Mouse (Mus musculus): ENCODE results near the gene Engase. TPM values are rescaled to one million over a fixed set of nuclear protein-coding genes. Genes with fewer than 3 reads are reported as not detected.

Gene Engase
- polyA plus RNA-seq, 1 experiment from 2014 or later: 13.1 TPM

DNA sequence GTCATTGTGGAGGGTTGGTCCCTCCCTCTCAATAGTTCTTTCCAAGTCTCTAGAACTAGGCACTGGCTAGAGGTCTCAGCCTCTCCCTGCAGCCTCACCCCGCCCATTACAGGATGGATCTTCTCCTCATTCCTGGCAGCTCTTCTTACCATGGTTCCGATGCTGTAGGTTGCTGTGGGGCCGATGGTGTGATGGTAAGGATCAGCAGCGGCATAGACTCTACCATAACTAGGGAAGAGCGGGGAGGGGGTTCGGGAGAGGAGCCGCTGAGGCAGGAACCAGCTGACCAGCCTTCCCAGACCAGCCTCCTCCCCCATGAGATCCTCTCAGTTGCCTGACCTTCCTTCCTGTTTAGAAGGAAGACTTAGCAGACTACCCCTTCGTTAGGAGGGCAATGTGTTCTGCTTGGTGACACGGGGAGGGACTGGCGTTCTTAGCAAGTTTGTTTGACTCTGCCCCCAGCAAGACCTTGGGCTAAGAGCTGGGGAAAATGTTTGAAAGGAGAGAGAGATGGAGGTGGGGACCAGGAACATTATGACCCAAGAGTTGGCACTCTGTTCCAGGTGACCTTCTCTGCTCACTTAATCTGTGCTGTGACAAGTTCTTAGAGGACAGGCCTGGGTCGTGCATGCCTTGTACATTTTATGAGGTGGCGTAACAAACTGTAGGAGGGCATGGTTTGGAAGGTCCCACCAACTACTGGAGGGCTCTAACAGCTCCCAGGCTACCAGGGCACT is 17.5 kb downstream of the Engase start:
- H3K9me3 ChIP-seq: no peaks in the 10 kb centered on the region
- H3K4me1 ChIP-seq (replicated peaks): peaks cover 17% of the 10 kb centered on the region
- H3K4me2 ChIP-seq (replicated peaks): no peak overlapping the region
- ATAC-seq: no peak
- no peaks in the 10 kb centered on the region for H3K36me3 ChIP-seq
- H3K27ac ChIP-seq: no peak overlapping the region
- no peak overlapping the region for H3K4me3 ChIP-seq (replicated peaks)
- no peak overlapping the region for H3K9ac ChIP-seq
- H3K27me3 ChIP-seq (replicated peaks): no peaks in the 10 kb centered on the region
- WGBS: 69% methylated on average over 12 of the region's 12 CpGs

DNA sequence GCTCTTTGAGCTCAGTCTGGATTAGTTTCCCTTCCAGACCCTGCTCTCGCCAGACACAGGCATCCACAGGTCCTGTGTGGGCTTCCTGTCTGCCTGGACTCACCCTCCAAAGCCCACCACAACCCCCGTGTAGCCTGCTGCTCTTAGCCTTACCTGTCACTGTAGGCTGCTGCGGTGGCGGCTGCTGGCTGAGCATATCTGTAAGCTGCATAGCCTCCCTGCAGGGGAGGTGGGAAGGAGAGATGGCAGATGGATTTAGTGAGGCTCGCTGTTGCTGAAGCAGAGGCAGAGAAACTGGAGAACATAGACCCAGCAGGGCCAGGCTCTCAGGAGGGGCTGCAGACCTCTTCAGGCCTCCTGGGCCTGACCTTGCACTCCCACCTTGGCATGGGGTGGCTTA is 18.4 kb downstream of the Engase start:
- no peak for ATAC-seq
- Histone ChIP-seq H3K27me3 (replicated peaks) (no peaks in the 10 kb centered on the region), H3K4me1 (replicated peaks) (peaks cover 17% of the 10 kb centered on the region), H3K9me3 (no peaks in the 10 kb centered on the region), H3K4me3 (replicated peaks) (no peak overlapping the region), H3K9ac (no peak overlapping the region), H3K27ac (no peak overlapping the region), H3K36me3 (no peaks in the 10 kb centered on the region), H3K4me2 (replicated peaks) (no peak overlapping the region)
- 46% methylated on average over 5 of the region's 5 CpGs for WGBS

DNA sequence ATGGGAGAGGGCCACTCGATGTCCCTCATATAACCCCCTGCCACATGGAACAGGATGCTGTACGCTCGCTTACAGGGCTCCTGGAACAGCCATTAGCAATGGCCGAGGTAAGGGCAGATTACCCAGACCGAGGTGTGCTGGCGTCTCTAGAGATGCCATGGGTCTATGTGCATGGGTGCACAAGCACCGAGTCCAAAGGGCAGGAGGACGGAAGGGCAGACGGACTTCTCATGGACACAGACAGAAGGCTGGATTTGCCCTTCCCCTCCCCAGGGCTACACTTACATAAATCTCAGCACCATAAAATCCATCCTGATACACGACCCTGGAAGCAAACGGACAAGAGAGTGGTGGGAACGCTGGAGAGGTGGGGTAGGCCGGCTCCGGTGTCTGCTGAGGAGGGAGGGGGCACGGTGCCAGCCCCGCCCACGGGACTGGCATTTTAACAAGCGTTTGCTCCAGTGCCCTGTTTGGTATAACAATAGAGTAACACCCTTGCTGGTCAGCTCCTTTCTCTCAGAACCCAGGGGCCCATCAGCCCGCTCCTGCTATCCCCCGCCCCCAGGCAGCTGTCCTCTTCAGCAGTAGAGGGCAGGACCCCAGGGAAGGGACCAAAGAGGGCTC is 19.5 kb downstream of the Engase start:
- no peak overlapping the region for H3K4me3 ChIP-seq (replicated peaks)
- no peak overlapping the region for H3K27ac ChIP-seq
- no peaks in the 10 kb centered on the region for H3K36me3 ChIP-seq
- WGBS: 55% methylated on average over 20 of the region's 20 CpGs
- no peaks in the 10 kb centered on the region for H3K27me3 ChIP-seq (replicated peaks)
- H3K9me3 ChIP-seq: no peaks in the 10 kb centered on the region
- no peak overlapping the region for H3K4me2 ChIP-seq (replicated peaks)
- ATAC-seq: no peak
- no peak overlapping the region for H3K9ac ChIP-seq
- H3K4me1 ChIP-seq (replicated peaks): peaks cover 10% of the 10 kb centered on the region

DNA sequence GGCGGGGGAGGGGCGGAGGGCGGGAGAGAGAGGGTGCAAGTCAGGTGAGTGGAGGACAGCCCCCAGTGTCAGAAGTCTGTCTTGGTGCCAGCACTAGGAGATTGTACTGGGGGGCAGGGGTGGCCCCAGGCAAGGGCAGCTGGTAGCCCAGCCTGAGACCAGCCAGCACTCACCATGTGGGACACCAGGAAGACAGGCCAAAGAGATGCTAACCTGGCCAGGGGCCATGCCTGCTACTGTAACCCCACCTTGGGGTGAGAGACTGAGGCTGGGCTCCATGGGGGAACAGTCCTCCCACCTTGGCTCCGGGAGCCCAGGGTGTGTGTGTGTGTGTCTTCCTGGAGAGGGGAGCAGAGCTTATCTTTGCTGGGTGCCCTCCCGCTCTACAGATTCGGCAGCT is 26.4 kb downstream of the Engase start:
- 44% methylated on average over 6 of the region's 6 CpGs for WGBS
- peak; percentile 15; the same call in 1 of the 2 replicates for ATAC-seq
- no peak overlapping the region for H3K4me2 ChIP-seq (replicated peaks)

DNA sequence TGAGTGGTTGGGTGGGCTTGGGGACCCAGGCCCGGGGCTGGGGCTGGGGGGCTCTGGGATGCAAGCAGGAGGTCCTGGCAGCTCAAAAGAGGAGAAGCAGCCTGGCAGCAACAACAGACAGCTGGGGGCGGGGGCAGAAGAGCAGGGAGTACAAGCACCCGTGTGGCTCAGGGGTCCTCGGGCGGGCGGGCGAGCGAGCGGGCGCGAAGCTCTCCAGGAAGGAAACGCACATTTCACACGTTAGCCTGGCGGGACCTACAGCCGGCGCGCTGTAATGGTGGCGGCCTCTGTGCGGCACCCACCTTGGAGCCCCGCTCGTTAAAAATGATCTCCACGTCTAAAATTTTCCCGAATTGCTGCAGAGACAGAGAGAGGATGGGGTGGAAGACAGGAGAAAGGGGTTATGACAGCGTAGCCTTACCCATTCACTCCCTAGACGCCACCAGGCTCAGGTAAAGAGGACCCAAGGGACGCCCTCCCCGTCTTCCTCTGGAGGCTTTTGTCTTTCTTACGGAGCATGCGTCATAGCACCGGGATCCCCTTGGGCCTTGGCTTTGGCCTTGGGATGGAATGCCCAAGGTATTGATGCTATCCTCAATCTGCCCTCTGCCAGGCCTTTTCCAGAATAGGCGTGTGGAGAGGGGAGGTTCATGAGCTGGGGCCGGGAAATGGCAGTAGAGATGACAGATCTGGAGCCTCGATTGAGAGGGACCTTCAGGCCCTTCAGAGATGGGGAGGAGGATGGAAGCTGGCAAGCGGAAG is 27.0 kb downstream of the Engase start:
- H3K9ac ChIP-seq: no peak overlapping the region
- H3K27ac ChIP-seq: no peak overlapping the region
- no peaks in the 10 kb centered on the region for H3K36me3 ChIP-seq
- 0 out of 2 replicates have a peak, but pooled peaks cover 4% of the 10 kb centered on the region for H3K4me1 ChIP-seq (replicated peaks)
- 16% methylated on average over 34 of the region's 34 CpGs for WGBS
- H3K27me3 ChIP-seq (replicated peaks): peaks cover 21% of the 10 kb centered on the region
- no peaks in the 10 kb centered on the region for H3K9me3 ChIP-seq
- peak overlapping the region; percentile 23; the same call in 1 of the 2 replicates for H3K4me2 ChIP-seq (replicated peaks)
- H3K4me3 ChIP-seq (replicated peaks): no peak overlapping the region
- ATAC-seq: 0 out of 2 replicates have a peak, but pooled peaks have one; percentile 6

More for the DNA sequence above, 26.4 kb downstream of the Engase start:
- no peak overlapping the region for H3K27ac ChIP-seq
- H3K36me3 ChIP-seq: no peaks in the 10 kb centered on the region
- no peak overlapping the region for H3K9ac ChIP-seq
- H3K9me3 ChIP-seq: no peaks in the 10 kb centered on the region
- peaks cover 21% of the 10 kb centered on the region for H3K27me3 ChIP-seq (replicated peaks)
- H3K4me1 ChIP-seq (replicated peaks): 0 out of 2 replicates have a peak, but pooled peaks cover 3% of the 10 kb centered on the region
- no peak overlapping the region for H3K4me3 ChIP-seq (replicated peaks)

DNA sequence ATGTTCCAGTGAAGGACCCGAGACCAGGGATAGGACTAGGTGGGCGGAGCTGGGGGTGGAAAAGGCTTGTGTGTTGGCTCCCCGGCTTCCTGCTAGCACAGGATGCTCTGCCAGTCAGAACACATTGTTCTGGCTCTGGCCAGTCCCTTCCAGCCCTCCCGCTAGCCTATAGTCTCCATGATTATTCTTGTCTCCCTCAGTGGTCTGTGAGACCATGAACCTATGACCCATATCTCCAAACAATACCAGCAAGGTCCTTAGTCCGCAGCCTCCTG is 27.5 kb downstream of the Engase start:
- Histone ChIP-seq H3K36me3 (no peaks in the 10 kb centered on the region), H3K9ac (no peak overlapping the region), H3K4me2 (replicated peaks) (no peak overlapping the region), H3K9me3 (no peaks in the 10 kb centered on the region), H3K4me1 (replicated peaks) (0 out of 2 replicates have a peak, but pooled peaks cover 4% of the 10 kb centered on the region), H3K27ac (no peak overlapping the region), H3K27me3 (replicated peaks) (peaks cover 21% of the 10 kb centered on the region), H3K4me3 (replicated peaks) (no peak overlapping the region)
- WGBS: 57% methylated on average over 5 of the region's 5 CpGs
- no peak for ATAC-seq

DNA sequence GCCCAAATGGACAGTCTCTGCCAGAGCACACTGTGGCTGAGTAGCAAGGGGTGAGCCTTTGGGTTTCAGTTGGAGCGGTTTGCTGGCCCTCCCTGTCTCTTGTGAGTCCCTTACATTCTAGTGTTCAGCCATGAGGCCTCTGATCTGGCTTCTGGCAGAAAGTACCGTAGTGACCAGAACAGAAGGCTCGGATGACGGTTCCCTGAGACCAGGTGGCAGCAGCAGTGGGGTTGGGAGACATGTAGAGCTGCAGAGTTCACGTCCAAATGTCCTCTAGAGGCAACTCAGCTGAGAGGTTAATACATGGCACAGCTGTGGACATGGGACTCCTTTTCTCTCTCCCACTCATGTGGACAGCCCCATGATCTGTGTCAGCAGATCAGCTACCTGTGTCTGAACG is 30.5 kb downstream of the Engase start:
- Histone ChIP-seq H3K4me3 (replicated peaks) (no peak overlapping the region), H3K9me3 (no peaks in the 10 kb centered on the region), H3K36me3 (no peaks in the 10 kb centered on the region), H3K4me1 (replicated peaks) (peaks cover 8% of the 10 kb centered on the region), H3K27ac (no peak overlapping the region), H3K27me3 (replicated peaks) (peaks cover 21% of the 10 kb centered on the region), H3K4me2 (replicated peaks) (no peak overlapping the region), H3K9ac (no peak overlapping the region)
- 83% methylated on average over 6 of the region's 6 CpGs for WGBS
- ATAC-seq: no peak

DNA sequence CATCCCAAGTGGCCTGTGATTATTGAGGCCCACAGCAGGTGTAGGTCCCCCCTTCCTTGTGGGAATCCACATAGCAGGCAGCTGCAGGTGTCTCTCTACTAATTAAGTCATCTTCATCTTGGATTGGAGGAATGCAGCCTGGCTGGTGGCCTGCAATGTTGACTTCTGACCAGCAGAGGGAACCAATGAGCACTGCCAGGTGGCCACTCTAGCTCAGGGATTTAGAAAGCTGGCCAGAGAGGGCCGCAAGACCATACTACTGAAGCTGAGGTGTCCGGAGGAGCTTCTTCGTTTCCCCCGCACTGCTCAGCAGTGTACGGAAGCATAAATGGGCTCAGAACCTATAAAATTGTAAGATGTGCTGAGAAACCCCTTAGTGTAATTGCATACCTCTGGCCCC is 31.3 kb downstream of the Engase start:
- peaks cover 20% of the 10 kb centered on the region for H3K27me3 ChIP-seq (replicated peaks)
- peaks cover 15% of the 10 kb centered on the region for H3K4me1 ChIP-seq (replicated peaks)
- no peak overlapping the region for H3K4me3 ChIP-seq (replicated peaks)
- H3K9me3 ChIP-seq: no peaks in the 10 kb centered on the region
- 24% methylated on average over 5 of the region's 5 CpGs for WGBS
- ATAC-seq: no peak
- H3K9ac ChIP-seq: no peak overlapping the region
- H3K36me3 ChIP-seq: no peaks in the 10 kb centered on the region
- no peak overlapping the region for H3K27ac ChIP-seq
- no peak overlapping the region for H3K4me2 ChIP-seq (replicated peaks)

DNA sequence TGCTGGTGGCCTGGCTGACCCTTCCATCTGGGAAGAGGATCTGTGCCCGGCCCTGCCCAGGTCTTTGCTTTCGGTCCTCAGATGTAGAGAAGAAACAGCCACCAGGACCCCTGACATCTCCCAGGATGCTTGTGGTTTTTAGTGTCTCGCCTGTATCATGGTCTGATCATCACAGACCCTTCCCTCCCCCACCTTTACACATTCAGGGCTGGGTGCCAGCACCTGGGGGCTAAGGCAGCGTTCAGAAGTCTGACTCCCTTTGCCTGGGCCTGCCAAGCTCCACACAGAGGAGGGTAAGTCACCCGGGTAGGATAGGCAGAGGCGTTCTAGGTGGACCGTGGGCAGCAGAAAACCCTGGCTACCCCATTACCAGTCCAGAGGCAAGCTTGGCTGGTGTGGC is 31.7 kb downstream of the Engase start:
- ATAC-seq: no peak

DNA sequence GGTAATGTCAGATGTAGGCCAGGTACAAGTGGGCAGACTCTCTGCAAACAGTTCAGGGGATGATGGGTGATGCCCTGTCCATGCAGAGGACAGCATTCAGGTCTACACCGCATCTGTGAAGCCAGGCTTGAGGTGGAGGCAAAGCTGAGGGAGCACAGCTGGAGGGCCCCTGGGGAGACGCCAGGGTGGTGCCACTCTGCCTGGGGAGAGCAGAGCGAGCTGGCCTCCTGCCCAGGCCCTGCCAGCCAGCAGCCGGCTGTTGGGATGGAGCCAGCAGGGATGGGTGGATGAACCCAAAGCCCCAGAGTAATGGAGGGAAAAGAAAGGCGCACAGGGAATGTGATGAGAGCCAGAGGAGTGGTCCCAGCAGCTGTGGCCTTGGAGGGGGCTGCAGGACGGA is 35.2 kb downstream of the Engase start:
- Histone ChIP-seq H3K9ac (no peak overlapping the region), H3K27ac (no peak overlapping the region), H3K4me3 (replicated peaks) (no peak overlapping the region), H3K9me3 (no peaks in the 10 kb centered on the region), H3K27me3 (replicated peaks) (no peaks in the 10 kb centered on the region), H3K36me3 (no peaks in the 10 kb centered on the region), H3K4me2 (replicated peaks) (peak overlapping the region; percentile 28; the same call in 1 of the 2 replicates), H3K4me1 (replicated peaks) (peaks cover 21% of the 10 kb centered on the region)
- peak; percentile 50 for ATAC-seq
- 51% methylated on average over 6 of the region's 6 CpGs for WGBS

More for the DNA sequence above, 31.7 kb downstream of the Engase start:
- no peaks in the 10 kb centered on the region for H3K36me3 ChIP-seq
- 68% methylated on average over 7 of the region's 7 CpGs for WGBS
- no peak overlapping the region for H3K4me3 ChIP-seq (replicated peaks)
- H3K9ac ChIP-seq: no peak overlapping the region
- no peaks in the 10 kb centered on the region for H3K9me3 ChIP-seq
- H3K4me2 ChIP-seq (replicated peaks): no peak overlapping the region
- peaks cover 16% of the 10 kb centered on the region for H3K27me3 ChIP-seq (replicated peaks)
- H3K4me1 ChIP-seq (replicated peaks): peaks cover 15% of the 10 kb centered on the region
- H3K27ac ChIP-seq: no peak overlapping the region

DNA sequence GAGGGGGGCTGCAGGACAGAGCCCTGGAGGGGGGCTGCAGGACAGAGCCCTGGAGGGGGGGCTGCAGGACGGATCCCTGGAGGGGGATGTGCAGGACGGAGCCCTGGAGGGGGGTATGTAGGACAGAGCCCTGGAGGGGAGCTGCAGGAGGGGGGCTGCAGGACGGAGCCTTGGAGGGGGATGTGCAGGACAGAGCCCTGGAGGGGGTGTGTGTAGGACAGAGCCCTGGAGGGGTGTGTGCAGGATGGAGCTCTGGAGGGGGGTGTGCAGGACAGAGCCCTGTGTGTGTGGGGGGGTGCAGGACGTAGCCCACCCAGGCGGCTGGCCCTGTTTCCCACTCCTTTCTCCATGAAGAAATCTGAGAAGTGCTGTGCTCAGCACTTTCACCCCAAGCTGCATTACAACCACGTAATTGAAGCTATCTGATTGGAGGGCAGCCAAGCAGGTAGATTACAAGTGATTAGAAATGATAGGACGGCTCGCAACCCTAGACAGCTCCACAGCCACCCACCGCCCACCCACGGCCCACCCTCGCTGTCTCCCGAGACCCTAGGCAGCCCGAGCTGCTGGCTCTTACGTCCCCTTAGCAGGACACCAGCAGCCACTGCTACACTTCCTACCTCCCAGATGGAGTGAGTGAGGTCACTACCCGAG is 35.8 kb downstream of the Engase start:
- whole genome bisulfite sequencing: 33% methylated on average over 15 of the region's 15 CpGs
- Histone ChIP-seq H3K36me3 (no peaks in the 10 kb centered on the region), H3K4me1 (replicated peaks) (peaks cover 21% of the 10 kb centered on the region), H3K27ac (no peak overlapping the region), H3K9ac (no peak overlapping the region), H3K9me3 (no peaks in the 10 kb centered on the region), H3K4me3 (replicated peaks) (no peak overlapping the region), H3K4me2 (replicated peaks) (peak overlapping the region; percentile 28; the same call in 1 of the 2 replicates), H3K27me3 (replicated peaks) (no peaks in the 10 kb centered on the region)
- peak; percentile 67 for ATAC-seq

DNA sequence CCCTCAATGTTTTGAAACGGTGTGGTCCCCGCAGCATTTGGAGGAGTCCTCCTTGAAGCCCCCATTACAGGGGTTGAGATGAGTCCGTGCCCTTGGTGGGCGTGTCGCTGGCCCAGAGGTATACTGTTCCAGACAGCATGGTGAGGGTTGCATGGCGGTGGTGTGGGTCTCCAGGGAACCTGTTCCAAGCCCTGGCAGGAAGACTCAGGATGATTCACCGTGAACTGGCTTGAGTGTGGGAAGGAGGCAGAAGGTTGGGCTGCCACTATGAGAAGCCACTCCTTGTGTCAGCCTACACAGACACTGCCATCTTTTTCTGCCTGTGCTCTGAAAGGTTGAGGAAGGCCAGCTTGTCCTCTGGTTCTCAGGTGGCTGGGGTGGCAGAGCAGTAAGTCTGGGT is 41.3 kb downstream of the Engase start:
- H3K27me3 ChIP-seq (replicated peaks): no peaks in the 10 kb centered on the region
- H3K4me1 ChIP-seq (replicated peaks): 0 out of 2 replicates have a peak, but pooled peaks cover 8% of the 10 kb centered on the region
- H3K27ac ChIP-seq: no peak overlapping the region
- no peak overlapping the region for H3K4me2 ChIP-seq (replicated peaks)
- no peak overlapping the region for H3K9ac ChIP-seq
- WGBS: 82% methylated on average over 7 of the region's 7 CpGs
- ATAC-seq: no peak
- H3K36me3 ChIP-seq: no peaks in the 10 kb centered on the region
- no peaks in the 10 kb centered on the region for H3K9me3 ChIP-seq
- no peak overlapping the region for H3K4me3 ChIP-seq (replicated peaks)

All from intestine, embryonic 15.5 days (tissue).